In the genomic region with DNA sequence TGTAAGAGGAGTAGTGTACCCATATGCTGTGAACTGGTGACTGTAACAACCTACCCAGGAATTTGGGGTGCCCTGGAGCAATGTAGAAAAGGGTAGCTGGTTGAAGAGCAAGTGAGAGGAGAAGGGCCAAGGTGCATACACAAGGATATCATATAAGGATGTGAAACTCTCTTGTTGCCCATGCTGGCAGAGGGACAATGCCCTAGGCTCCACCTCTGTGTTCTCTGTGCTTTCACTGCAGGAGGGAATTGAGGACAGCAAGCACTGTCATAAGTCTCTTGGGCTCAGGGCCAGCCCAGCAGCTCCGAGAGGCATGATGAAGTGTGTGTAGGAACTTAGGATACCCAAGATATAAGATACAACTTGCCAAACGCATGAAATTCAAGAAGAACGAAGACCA, we compare ENCODE assay signal across 11 mouse cellular contexts.
"Had no signal": no experiment of that assay in that cellular context is flagged by ENCODE, and none has a peak within 500 bp of the region (broad histone marks: within the 10 kb centered on the region; RNA-seq: fewer than 3 reads in every experiment).

No protein-coding gene starts in this region.

- DNase-seq: lung, adult 18-20 months; lung, embryonic 14.5 days; lung, postnatal 10 days; right cerebral cortex, postnatal 14 days; right cerebral cortex, postnatal 4 days; spleen, adult 18-20 months; thymus, adult 18-20 months; thymus, postnatal 14 days; thymus, postnatal 36 days had no signal

- ATAC-seq: midbrain, embryonic 13.5 days; midbrain, embryonic 15.5 days had no signal
